ENCODE assay signal across 9 mouse cellular contexts in genomic region chr12:110418735-110419350, GRCm38 (mm10). TPM values are rescaled to one million over a fixed set of nuclear protein-coding genes. Genes with fewer than 3 reads are reported as not detected.
A peak's percentile ranks its signal among the peaks of the same experiment; 100 is the strongest.
DNase-seq lines count a peak whose midpoint lies in the region; ATAC-seq lines count a peak whose summit lies in the region.
"Had no signal": no experiment of that assay in that cellular context is flagged by ENCODE, and none has a peak within 500 bp of the region (broad histone marks: within the 10 kb centered on the region; RNA-seq: fewer than 3 reads in every experiment).

No protein-coding gene starts in this region.

- H3K36me3 ChIP-seq in neural tube, embryonic 15.5 days, result no peaks in the 10 kb centered on the region
- H3K36me3 ChIP-seq in embryonic facial prominence, embryonic 11.5 days (replicated peaks; ENCODE audit: control insufficient read depth, insufficient read depth, low read depth, low read length), result no peaks in the 10 kb centered on the region
- no peaks in the 10 kb centered on the region for H3K36me3 ChIP-seq in hindbrain, embryonic 13.5 days

- no peak overlapping the region for H3K4me3 ChIP-seq in neural tube, embryonic 15.5 days (replicated peaks)
- H3K4me3 ChIP-seq in embryonic facial prominence, embryonic 11.5 days (ENCODE audit: low read depth, low read length), result no peak overlapping the region
- no peak overlapping the region for H3K4me3 ChIP-seq in hindbrain, embryonic 13.5 days
- H3K4me3 ChIP-seq: erythroblast, embryonic 14.5 days had no signal

- no peak overlapping the region for H3K9ac ChIP-seq in neural tube, embryonic 15.5 days (replicated peaks)
- H3K9ac ChIP-seq in embryonic facial prominence, embryonic 11.5 days (replicated peaks; ENCODE audit: low read length), result no peak overlapping the region
- peak overlapping the region; percentile 35; the same call in 1 of the 2 replicates for H3K9ac ChIP-seq in hindbrain, embryonic 13.5 days

- no peaks in the 10 kb centered on the region for H3K9me3 ChIP-seq in neural tube, embryonic 15.5 days (replicated peaks)
- H3K9me3 ChIP-seq in embryonic facial prominence, embryonic 11.5 days (replicated peaks; ENCODE audit: control insufficient read depth, low read length), result no peaks in the 10 kb centered on the region
- H3K9me3 ChIP-seq in hindbrain, embryonic 13.5 days, result no peaks in the 10 kb centered on the region

- no peak for ATAC-seq in neural tube, embryonic 15.5 days (ENCODE audit: low FRiP score)
- ATAC-seq in embryonic facial prominence, embryonic 11.5 days (replicated peaks; ENCODE audit: insufficient number of reproducible peaks, low FRiP score, low TSS enrichment, low read depth), result 0 out of 2 replicates have a peak, but pooled peaks have one; percentile 15
- ATAC-seq in hindbrain, embryonic 13.5 days (ENCODE audit: low FRiP score), result no peak

- H3K4me1 ChIP-seq in neural tube, embryonic 15.5 days, result peaks cover 4% of the 10 kb centered on the region; the same call in 1 of the 2 replicates
- no peaks in the 10 kb centered on the region for H3K4me1 ChIP-seq in embryonic facial prominence, embryonic 11.5 days (ENCODE audit: control insufficient read depth, insufficient read depth, low read length)
- 0 out of 2 replicates have a peak, but pooled peaks cover 3% of the 10 kb centered on the region for H3K4me1 ChIP-seq in hindbrain, embryonic 13.5 days (replicated peaks)

- WGBS in neural tube, embryonic 15.5 days, result 36% methylated on average over 8 of the region's 8 CpGs
- 34% methylated on average over 8 of the region's 8 CpGs for WGBS in embryonic facial prominence, embryonic 11.5 days
- WGBS in hindbrain, embryonic 13.5 days, result 37% methylated on average over 8 of the region's 8 CpGs

- peaks cover 4% of the 10 kb centered on the region; the same call in 1 of the 2 replicates for H3K27me3 ChIP-seq in neural tube, embryonic 15.5 days (replicated peaks)
- no peaks in the 10 kb centered on the region for H3K27me3 ChIP-seq in embryonic facial prominence, embryonic 11.5 days (ENCODE audit: control insufficient read depth, insufficient read depth, low read length)
- H3K27me3 ChIP-seq in hindbrain, embryonic 13.5 days, result peaks cover 12% of the 10 kb centered on the region

- DNase-seq in neural tube, embryonic 10.5 days (ENCODE audit: extremely low spot score, low spot score), result peak; percentile 52
- peak; percentile 84 for DNase-seq in ZHBTc4 (ENCODE audit: low read depth, low spot score)
- DNase-seq in embryonic facial prominence, embryonic 11.5 days (ENCODE audit: low spot score), result peak; percentile 82
- peak; percentile 19 to 33 for DNase-seq in layer of hippocampus, postnatal 36 days
- DNase-seq in mesoderm, embryonic 11.5 days (ENCODE audit: low read depth, low spot score), result peak; percentile 83
- peak; percentile 44 for DNase-seq in thymus, postnatal 14 days

- no peak overlapping the region for H3K27ac ChIP-seq in neural tube, embryonic 15.5 days (replicated peaks)
- no peak overlapping the region for H3K27ac ChIP-seq in embryonic facial prominence, embryonic 11.5 days (replicated peaks; ENCODE audit: low read depth, low read length)
- H3K27ac ChIP-seq in hindbrain, embryonic 13.5 days, result no peak overlapping the region

- no peak overlapping the region for H3K4me2 ChIP-seq in neural tube, embryonic 15.5 days
- no peak overlapping the region for H3K4me2 ChIP-seq in embryonic facial prominence, embryonic 11.5 days (ENCODE audit: low read depth, low read length)
- no peak overlapping the region for H3K4me2 ChIP-seq in hindbrain, embryonic 13.5 days

RNA-seq across cellular contexts. Expression of gene Ppp2r5c, which starts 28.1 kb away (rescaled TPM):
- 149 and 152 TPM in 2 replicates for polyA plus RNA-seq in neural tube, embryonic 15.5 days (2015; fragmentation: Nextera tagmentation; extraction: Ambion mirVana)
- polyA plus RNA-seq in embryonic facial prominence, embryonic 11.5 days (2014; fragmentation: Nextera tagmentation; extraction: Ambion mirVana), result 177 and 193 TPM in 2 replicates
- polyA plus RNA-seq in hindbrain, embryonic 13.5 days (2015; fragmentation: Nextera tagmentation; extraction: Ambion mirVana), result 142 and 144 TPM in 2 replicates
- total RNA-seq in layer of hippocampus, postnatal 36 days (2021), result 100 to 1,000 TPM; 228 to 249 TPM

Comparison
In these comparisons a context has a peak if more than half of its experiments do, and no peak if none do; other contexts are left out.
1. DNase-seq: peak in every context shown above with its lines; median percentile 84 in ZHBTc4; 83 in mesoderm, embryonic 11.5 days; 82 in embryonic facial prominence, embryonic 11.5 days; 52 in neural tube, embryonic 10.5 days; 44 in thymus, postnatal 14 days; 26 in layer of hippocampus, postnatal 36 days.